Mouse (Mus musculus): ENCODE data around the gene Mup7.
"Not testable (repeated sequence)": the region's sequence is repeated elsewhere in the genome, so short reads cannot be mapped to it uniquely, and the experiment has no call there.

Gene Mup7

DNA sequence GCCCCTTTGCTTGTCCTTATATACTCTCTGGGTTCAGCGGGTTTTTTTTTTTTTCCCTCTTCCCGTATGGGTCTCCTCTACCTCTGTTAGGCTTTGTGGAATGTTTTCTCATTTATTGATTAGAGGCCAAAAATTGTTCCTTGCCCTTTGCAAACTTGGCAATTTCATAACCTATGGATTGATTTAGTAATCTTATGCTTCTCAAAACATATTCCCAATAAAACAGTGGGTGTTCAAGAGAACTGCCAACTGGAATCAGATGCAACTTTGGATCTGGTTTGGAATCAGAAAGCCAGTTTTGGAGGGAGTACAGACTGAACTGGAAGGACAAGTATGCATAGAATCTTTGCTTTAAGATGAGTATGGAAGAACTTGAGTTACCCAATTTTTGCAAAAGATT is at the start of gene Mup7:
Gene Mup7 (minus strand): TSS at position 101 of the 400 bp plus-strand sequence.
- DNase-seq, result not testable (repeated sequence)

DNA sequence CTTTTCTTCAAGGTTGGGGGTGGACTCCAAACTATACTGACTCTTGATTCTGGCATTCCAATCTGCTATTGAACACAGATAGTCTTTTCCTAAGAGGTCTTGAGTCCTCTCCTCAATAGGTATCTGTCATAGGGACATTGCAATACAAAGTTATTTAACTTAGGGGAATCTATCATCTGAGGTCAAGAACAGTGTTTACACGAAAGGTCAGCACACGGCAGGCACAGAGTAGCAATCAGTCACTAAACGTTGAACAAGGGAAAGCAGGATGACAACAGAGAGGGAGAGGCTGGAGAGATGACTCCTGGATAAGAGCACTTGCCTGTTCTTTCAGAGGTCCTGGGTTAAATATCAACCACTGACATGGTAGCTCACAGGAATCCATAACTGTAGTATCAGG is 9.6 kb upstream of the Mup7 start:
- DNase-seq, result not testable (repeated sequence)

DNA sequence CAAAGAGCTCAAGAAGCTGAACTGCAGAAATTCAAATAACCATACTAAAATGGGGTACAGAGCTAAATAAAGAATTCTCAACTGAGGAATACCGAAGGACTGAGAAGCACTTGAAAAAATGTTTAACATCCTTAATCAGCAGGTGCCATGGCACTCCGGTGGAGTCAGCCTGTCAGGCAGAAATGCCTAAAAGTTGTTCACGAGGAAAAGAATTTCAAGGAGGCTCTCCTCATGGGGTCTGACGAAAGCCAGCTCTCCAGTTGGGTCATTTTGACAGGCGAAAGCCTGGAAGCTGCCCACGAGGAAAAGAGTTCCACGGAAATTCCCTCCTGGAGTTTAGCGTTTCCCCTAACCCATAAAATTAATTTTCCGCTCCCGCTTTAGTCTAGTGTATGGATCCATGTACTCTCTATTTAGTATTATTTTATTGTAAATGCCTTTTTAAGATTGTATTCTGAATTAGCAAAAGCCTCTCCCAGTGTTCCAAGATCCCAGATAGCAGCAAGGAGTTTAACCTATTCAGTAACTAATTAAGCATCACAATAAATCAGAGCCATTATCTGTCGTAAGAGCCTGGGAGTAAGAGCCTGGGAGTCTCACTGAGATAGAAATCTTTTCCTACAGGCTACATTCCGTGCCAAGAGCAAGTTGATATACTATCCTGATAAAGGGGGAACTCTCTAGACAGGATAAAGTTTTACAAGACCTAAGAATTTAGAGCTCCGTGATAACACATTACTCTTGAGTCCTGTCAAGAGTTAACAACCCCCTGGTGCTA is 40.8 kb downstream of the Mup7 start:
- not testable (repeated sequence) for DNase-seq

DNA sequence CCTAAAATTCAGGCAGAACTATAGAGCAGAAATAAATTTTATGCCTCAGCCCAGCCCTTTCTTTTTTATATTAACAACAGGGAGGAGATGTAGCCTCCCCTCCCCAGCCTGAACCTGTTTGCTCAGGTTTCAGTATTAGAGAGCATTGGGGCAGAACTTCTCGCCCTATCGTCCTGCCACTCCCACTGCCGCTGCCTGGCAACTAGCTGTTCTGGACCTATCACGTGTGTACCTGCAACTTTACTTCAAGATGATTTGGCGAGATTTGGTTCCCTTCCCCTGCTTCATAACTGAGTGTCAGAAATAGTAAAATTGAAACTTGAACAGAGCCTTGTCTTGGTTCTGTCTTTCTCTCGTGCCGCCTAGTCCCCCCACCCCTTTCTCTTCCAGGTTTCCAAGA is 50.1 kb downstream of the Mup7 start:
- DNase-seq, result not testable (repeated sequence)

Measured in cerebellum, adult 18-20 months (tissue).